Mouse (Mus musculus) adrenal gland, adult (tissue): ENCODE measurements around the gene Hoxd9.

ENCODE experiments used
- DNase-seq, 2 experiments: peaks; one replicate each; pipeline ENCODE4 v3.0.0; 2022 to 2023; ENCODE audit warnings: low spot score in 1 of 2; ENCODE audit not compliant: inconsistent age in 2 of 2

Gene Hoxd9

DNA sequence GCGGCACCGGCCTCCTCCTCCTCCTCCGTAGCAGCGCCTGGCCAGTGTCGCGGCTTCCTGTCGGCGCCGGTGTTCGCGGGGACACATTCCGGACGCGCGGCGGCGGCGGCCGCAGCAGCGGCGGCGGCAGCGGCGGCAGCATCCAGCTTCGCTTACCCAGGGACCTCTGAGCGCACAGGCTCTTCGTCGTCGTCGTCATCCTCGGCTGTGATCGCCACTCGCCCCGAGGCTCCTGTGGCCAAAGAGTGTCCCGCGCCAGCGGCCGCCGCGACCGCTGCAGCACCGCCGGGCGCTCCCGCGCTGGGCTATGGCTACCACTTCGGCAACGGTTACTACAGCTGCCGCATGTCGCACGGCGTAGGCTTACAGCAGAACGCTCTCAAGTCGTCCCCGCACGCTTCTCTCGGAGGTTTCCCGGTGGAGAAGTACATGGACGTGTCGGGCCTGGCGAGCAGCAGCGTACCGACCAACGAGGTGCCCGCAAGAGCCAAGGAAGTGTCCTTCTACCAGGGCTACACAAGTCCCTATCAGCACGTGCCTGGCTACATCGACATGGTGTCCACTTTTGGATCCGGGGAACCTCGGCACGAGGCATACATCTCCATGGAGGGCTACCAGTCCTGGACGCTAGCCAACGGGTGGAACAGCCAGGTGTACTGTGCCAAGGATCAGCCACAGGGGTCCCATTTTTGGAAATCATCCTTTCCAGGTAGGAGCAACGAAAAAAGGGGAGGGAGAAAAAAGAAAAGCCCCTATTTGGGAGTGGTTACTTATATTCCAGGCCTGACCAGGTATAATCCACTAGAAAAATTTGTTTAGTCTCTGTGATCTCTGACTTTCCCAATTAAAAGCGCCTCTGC is 28.9 kb upstream of the Hoxd9 start:
- peak in 1 of 2 experiments; percentile 69 for DNase-seq

DNA sequence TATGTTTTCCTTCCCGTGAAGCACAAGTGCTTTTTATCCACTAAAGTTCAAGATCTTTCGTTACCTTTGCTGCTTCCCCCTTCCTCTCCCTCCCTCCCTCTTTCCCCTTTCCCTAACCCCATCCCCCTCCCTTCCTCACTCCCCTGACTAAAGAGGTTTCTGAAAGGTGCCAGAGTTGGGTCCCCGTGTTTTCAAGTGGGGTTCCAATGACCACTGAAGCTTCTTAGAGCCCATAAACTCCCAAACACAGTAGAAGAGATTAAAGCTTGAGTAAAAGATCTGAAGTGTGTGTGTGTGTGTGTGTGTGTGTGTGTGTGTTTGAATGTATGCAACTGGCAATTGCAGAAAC is 28.3 kb upstream of the Hoxd9 start:
- DNase-seq, result no peak

DNA sequence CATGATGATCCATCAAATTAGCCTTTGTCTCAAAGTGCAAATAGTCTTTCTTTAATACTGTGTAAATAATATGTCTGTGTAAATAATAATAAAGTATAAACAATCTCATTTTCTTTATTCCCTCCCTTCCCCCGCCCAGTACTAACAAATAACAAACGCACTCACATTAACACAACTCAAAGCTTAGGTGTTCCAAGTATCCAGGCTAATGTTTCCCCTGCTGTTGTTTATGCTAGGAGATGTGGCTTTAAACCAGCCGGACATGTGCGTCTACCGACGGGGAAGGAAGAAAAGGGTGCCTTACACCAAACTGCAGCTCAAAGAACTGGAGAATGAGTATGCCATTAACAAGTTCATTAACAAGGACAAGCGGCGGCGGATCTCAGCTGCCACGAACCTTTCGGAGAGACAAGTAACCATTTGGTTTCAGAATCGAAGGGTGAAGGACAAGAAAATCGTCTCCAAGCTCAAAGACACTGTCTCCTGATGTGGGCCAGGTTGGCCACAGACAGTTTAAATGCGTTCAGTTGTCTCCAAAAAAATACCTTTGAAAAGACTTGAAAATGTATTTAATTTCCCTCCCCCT is 27.8 kb upstream of the Hoxd9 start:
- DNase-seq, result no peak

DNA sequence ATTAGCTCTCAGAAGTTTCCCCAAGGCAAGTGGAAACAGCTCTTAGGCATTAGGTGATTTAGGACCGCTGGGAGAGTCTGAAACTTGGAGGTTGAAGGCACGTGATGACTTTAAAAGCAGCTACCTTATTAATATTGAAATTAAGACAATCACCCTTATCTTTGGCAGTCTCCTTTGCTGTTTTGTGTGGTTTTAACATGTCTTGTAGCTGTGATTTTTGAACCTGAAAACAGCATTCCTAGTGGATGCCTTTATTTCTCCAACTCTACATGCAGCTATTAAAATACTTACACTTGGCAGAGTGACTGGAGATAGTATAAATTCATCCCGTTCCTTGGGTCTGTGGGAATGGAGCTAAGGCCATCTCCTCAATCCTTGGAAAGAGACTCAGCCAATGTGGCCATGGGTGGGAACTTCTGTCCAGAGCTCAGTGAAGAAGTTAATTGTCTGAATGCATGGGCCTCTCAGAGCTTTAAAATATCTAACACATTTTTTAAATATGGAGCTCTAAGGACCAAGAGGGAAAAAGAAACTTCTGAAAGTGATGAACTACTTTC is 26.8 kb upstream of the Hoxd9 start:
- no peak for DNase-seq

DNA sequence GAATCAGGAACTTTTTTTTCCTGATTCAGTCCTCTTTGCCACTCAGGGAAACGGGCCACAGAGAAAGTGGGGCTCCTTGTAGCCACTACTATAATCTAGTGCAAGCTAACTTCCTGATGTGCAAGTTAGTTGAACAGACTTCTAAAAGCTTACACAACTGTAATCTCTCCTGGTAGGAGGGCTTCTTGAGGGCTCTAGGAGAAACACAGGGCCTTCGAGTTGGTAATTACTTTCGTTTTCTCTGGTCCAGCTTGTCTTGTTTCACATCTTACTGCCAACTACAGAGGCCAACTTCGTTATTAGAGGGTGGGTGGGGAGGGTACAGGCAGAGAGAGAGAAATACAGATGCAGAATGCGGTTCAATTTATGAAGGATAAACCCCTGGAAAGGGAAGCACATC is 25.7 kb upstream of the Hoxd9 start:
- no peak for DNase-seq

DNA sequence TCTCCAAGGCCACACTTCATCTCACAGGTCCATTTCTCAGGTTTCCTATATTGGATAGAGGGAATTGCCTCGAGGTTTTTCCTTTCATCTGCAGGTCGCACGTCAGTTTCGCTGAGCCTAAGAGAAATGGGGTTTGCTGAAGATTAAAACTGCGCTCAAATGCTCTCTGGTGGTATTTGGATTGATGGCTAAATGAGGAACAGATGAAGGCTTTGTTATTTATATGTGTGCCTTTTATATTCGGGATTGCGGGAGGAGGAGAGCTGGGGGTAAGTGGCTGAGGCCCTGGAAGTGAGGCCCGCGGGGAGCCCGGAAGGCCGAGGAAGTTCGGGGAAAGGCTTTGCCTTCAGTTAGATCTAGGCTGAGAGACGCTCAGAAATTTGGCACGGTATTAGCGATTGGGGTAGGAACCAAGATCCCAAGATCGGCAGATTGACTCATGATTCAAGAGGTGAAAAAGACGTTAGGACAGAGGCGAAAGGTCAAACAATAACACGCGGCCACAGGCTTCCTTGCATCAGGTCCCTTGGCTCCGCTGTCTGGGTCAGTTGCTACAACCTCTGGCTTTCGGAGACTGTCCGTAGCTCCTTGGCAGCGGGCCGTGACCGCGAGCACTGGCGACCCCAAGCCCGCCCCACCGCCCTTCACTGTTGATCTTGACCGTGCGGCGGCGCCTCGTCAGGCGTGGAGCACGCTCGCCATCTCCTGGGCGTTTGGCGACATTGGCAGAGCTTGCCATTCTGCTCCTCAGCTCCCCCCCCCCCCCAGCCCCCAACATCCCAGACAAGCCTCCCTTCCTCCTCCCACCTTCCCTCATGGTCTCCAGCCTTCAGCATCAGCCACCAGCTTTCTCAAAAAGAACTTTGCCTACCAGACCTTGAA is 24.8 kb upstream of the Hoxd9 start:
- DNase-seq, result peak; percentile 50 to 76

DNA sequence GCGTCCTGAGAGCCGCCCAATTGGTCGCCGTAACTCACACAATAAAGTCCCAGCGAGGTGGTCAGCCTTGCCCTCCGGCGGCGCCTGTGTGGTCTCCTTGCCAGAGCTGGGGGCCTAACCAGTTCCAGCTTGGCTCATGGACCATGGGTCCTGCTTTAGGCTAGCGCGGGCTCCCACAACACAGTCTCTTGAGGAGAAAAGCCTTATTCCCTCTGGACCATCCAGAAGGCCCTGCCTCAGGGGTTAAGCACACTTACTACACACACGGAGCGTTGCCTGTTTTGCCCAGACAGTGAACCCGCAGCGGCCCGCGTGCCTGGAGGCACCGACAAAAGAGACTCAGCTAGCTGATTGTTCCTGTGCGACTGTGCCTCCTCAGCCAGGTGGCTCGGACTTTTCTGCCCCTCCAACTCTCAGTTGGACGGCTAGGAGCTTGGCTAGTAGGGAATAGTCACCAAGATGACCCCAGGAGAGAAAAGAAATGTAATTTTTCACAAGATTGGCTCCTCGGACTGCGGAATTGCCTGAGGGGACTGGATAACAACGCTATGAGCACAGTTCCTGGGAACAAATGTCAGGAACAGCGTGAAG is 23.6 kb upstream of the Hoxd9 start:
- no peak for DNase-seq

DNA sequence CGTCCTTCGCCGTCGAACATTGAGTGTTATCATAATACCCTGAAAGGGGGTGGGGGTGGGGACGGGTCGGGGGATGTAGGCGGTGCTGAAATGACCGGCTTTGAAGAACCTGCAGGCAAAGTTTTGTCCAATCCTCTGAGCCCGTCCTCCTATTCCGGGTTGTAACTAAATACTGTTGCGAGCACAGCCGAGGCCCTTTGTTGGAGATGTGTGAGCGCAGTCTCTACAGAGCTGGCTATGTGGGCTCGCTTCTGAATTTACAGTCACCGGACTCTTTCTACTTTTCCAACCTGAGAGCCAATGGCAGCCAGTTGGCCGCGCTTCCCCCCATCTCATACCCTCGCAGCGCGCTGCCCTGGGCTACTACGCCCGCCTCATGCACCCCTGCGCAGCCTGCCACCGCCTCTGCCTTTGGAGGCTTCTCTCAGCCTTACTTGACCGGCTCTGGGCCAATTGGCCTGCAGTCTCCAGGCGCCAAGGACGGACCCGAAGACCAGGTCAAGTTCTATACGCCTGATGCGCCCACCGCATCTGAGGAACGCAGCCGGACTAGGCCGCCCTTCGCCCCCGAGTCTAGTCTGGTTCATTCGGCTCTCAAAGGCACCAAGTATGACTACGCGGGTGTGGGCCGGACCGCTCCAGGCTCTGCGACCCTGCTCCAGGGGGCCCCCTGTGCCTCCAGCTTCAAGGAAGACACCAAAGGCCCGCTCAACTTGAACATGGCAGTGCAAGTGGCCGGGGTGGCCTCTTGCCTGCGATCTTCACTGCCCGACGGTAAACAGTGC is 22.5 kb upstream of the Hoxd9 start, which contains the start of gene Hoxd12:
TSS of gene Hoxd12 (plus strand) at position 133 of the 785 bp plus-strand sequence.
- peak in 1 of 2 experiments; percentile 23 for DNase-seq

DNA sequence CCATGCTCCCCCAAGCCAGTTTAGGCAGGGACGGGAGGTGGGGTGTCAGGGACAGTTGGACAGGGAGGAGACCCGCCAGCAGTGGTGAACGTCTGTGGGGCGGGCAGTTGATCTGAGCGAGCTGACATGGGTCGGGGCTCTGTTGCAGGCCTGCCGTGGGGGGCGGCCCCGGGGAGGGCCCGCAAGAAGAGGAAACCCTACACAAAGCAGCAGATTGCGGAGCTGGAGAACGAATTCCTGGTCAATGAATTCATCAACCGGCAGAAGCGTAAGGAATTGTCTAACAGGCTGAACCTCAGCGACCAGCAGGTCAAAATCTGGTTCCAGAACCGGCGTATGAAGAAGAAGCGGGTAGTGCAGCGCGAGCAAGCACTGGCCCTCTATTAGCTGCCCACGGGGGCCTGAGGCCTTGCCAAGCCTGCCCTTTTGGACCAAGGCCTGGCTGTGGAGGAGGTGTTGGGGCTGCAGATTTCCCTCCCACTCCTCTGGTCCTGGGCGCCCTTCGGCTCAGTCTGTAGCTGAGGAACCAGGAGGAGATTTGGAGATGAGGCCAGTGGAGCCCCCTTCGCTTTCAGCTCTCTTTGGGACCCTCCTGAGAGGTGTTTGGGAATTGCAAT is 21.8 kb upstream of the Hoxd9 start:
- DNase-seq, result no peak

DNA sequence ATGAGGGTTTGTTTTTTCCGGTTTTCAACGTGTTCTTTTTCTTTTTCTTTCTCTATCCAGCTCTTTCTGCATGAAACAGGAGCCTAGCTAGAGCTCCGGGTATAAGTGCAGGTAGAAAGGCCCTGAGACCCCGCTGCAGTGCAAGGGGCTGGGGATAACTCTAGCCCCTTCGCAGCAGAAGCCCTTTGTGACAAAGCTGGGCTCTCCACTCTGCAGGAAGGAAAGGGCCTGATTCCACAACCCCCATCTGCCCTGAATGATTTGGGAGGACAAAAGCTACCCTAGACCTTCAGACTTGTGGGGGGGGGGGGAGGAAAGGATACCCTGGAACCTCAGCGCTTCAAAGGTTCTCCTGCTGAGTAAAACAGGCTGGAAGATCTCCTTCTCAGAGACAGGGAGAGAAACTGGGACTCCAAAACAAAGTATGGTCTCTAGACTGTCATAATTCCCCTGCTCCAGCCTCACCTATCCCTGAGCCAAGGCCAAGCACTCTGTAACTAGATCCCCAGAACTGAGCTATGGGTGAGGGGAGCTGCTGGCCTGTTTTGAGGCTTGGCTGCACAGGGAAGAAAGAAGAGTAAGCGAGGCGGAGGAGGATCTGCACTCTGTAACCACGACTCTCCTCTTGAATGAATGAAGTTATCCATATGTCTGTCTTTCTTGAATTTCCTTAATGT is 21.0 kb upstream of the Hoxd9 start:
- DNase-seq, result no peak

DNA sequence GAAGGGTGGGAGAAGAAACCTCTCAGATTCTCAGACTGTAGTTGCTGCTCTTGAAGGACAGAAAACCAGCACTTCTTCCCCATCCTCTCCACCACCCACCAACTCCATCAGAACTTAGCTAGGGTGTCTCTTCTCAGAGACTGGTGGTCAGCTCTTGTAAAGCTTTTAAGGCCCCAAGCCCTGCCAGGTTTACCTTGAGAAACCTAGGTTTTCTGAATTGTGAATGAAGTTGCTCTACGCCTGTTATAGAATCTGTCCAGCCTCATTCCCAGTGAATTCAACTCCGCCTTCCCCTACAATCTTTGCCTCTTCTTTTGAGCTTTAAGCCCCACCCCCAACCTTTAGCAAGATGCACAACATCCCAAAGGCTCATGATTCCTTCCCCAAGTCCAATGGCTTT is 20.4 kb upstream of the Hoxd9 start:
- no peak for DNase-seq

DNA sequence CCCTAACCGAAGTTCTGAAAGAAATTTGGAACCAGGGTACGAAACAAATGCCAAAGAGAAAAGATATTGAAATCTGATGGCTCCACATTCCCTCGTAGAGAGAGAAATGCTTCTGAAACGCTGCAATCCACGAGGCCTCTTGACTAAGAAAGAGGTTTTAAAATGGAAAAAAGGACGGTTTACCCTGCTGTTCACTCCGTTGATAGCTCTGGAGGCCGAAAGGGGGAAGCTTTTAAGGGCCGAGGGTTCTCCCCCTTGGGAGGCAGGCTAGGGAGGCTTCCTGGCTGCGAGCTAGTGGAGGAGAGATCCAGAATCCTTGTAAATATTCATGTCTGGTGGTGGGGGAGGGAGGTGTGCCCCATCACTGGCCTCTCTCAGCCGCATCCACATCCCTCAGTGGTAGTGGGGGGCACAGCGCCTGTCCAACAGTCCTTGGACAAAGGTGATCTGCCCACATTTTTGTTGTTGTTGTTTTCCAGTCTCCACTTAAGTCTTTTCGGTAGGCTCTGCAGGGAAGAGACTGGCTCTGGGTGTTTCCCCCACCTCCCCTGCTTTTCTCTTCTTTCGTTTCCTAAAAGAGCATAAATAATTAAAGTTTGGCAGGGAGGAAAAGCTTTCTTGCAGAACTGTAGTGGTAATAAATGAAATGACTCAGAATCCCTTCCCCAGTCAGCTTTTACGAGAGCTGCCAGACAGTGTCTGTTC is 18.5 kb upstream of the Hoxd9 start, which contains the start of gene Hoxd11:
TSS of gene Hoxd11 (plus strand) at position 667 of the 705 bp plus-strand sequence.
- DNase-seq, result no peak

DNA sequence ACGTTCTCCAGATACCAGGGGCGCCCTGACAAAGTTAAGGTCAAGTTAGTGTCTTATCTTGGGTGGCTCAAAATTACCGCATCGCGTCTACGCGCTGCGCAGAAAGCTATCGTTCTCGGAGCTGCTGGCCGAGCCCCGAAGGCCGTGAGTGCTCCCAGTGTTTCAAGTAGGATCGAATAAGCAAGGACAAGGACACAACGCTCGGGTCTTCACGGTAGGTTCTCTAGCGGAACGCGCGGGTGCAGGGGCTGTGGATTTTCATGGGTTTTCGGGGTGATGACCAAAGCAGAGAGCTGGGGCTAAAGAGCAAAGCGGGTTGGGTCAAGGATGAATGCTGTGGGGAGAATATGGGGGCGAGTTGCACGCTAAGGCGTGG is 17.9 kb upstream of the Hoxd9 start:
- peak in 1 of 2 experiments; percentile 41 for DNase-seq

DNA sequence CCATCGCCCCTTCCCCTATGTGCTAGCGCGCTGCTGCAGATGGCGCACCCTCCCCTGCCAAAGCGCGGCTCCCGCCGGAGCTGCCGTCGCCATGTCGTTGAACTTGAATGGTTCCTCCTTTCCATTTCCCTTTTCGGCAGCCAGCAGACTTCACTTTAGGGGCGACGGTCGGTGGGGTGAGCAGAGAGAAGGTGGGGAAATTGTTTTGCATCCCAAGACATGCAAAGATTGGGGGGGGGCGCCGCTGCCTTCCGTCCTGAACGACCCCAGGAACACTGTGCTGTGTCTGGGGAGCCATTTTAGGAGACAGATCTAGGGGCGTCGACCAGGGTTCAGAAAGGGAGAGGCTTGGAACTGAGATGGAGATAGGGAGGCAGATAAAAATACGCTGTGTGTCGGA is 17.5 kb upstream of the Hoxd9 start:
- DNase-seq, result no peak

DNA sequence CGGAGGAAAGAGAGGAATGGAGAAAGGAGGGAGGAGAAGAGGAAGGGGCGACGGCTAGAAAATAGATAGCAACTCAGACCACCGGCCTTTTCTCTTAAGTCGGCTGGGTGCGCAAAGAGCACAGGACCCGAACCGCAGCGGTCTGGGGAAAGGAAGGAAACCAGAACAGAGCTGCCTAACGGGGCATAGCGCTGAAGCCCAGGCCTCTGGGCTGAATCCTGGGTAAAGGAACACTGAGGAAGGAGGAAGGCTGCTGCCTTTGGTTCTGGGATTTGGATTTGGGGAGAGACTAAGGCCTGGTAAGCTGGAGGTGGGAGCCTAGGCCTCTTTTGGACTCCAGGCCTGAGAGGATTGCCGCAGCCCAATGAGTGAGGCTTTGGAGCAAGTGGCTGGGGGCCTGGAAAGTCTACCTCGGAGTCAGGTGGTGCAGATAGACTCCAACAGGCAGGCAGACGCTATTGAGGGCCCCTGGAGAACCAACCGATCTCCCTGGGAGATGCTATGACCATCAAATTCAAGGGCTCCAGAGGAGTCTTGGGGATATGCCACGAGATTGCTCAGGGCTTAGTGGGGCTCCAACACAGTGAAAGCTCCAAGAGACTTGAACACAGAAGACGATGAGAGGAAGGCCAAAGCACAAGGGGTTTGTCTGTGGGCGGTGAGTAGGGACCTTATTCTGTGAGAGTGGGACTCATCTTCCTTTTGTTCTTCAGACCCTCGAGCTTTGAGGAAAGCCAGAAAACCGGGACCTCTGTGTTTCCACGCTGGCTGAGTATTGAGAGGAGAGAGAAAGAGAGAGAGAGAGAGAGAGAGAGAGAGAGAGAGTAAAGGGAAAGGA is 16.7 kb upstream of the Hoxd9 start:
- no peak for DNase-seq

DNA sequence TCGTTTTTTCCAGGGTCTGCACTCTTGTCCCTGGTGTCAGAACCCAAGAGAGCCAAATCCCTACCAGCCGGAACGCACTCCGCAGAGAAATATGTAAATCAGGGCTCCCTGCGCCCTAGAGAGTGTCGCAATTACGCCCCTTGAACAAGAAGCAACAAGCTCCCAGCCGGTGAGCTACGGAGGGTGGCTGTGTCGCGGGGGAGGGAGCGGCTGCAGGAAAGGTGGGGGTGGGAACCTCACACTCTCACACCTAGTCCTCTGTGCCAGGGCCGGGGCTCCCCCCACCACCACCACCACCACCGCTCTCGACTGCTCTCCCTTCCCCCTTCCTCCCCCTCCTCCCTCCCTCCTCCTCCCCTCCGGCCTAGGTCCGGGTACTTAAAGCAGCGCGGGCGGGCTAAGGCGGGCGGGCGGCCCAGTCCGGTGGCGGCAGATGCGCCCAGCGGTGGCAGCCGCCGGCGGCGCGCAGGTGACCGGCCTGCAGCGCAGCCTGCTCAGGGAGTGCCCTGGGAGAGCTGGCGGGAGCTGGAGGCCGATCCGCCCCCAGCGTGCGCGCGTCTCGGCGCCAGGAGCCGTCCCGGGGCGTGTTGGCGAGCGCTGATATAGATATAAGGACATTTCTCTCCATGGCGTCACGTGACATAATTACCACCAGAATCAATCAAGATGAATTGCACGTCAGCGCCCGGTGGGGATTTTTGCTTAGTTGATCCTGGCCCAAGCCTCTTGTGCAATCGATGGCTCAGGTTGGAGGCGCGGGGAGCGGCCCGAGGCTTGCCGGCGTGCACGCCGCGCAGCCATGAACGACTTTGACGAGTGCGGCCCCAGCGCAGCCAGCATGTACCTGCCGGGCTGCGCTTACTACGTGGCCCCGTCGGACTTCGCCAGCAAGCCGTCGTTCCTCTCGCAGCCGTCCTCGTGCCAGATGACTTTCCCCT is 15.7 kb upstream of the Hoxd9 start:
- DNase-seq, result peak in 1 of 2 experiments; percentile 56

DNA sequence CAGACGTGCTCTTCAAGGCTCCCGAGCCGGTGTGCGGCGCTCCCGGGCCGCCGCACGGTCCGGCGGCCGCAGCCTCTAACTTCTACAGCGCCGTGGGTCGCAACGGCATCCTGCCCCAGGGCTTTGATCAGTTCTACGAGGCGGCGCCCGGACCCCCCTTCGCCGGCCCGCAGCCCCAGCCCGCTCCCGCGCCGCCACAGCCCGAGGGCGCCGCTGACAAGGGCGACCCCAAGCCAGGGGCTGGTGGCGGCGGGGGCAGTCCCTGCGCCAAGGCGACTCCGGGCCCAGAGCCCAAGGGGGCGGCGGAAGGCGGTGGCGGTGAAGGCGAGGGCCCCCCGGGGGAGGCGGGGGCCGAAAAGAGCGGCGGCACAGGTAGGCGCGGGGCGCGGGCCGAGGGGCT is 14.7 kb upstream of the Hoxd9 start:
- DNase-seq, result no peak
